Mouse (Mus musculus) retina, adult 2 months (tissue): ENCODE results near the gene Zfyve28.

Experiments
- DNase-seq: peaks from one replicate; pipeline ENCODE4 v3.0.0-alpha.2; 2012; ENCODE audit warnings: low read depth, low spot score

Gene Zfyve28

GRCm38 (mm10) chr5:34183156-34183880 lies 104.9 kb downstream of the Zfyve28 start:
- no peak for DNase-seq

- DNase-seq, result no peak
Observed at GRCm38 (mm10) chr5:34182486-34182885, 105.8 kb downstream of the Zfyve28 start.

GRCm38 (mm10) chr5:34177821-34178220 lies 110.4 kb downstream of the Zfyve28 start:
- DNase-seq, result no peak

- no peak for DNase-seq
Observed at GRCm38 (mm10) chr5:34177091-34177490, 111.2 kb downstream of the Zfyve28 start.

- no peak for DNase-seq
Observed at GRCm38 (mm10) chr5:34176691-34177090, 111.6 kb downstream of the Zfyve28 start.

GRCm38 (mm10) chr5:34175403-34175694 lies 112.9 kb downstream of the Zfyve28 start:
- no peak for DNase-seq

GRCm38 (mm10) chr5:34174550-34175402 lies 113.5 kb downstream of the Zfyve28 start:
- DNase-seq, result no peak

- DNase-seq, result no peak
Observed at GRCm38 (mm10) chr5:34174021-34174420, 114.2 kb downstream of the Zfyve28 start.

GRCm38 (mm10) chr5:34170726-34171125 lies 117.5 kb downstream of the Zfyve28 start:
- no peak for DNase-seq

- DNase-seq, result no peak
Observed at GRCm38 (mm10) chr5:34169954-34170353, 118.3 kb downstream of the Zfyve28 start.

GRCm38 (mm10) chr5:34168950-34169891 lies 119.0 kb downstream of the Zfyve28 start, which contains the start of the genes Poln and Haus3:
Gene Poln, minus strand, starts transcription at chr5:34169448.
Gene Haus3, minus strand, starts transcription at chr5:34169527.
- DNase-seq, result peak; percentile 87

GRCm38 (mm10) chr5:34167857-34168256 lies 120.4 kb downstream of the Zfyve28 start:
- DNase-seq, result no peak

GRCm38 (mm10) chr5:34165793-34166192 lies 122.5 kb downstream of the Zfyve28 start:
- DNase-seq, result no peak

GRCm38 (mm10) chr5:34148476-34148875 lies 139.8 kb downstream of the Zfyve28 start:
- no peak for DNase-seq

GRCm38 (mm10) chr5:34147554-34147953 lies 140.7 kb downstream of the Zfyve28 start:
- DNase-seq, result no peak
